Mouse (Mus musculus) limb, embryonic 12.5 days (tissue): ENCODE measurements around the gene Tmem115. TPM values are rescaled to one million over a fixed set of nuclear protein-coding genes. Genes with fewer than 3 reads are reported as not detected.

Source experiments
- ATAC-seq: fragments of 200-750 bp; cut with Nextera tagmentation; 2 replicates; pipeline ENCODE4 v1.8.0; 2017; ENCODE audit warnings: low read depth, moderate TSS enrichment; ENCODE audit not compliant: insufficient number of reproducible peaks, insufficient read depth, low FRiP score, low TSS enrichment
- H3K27ac ChIP-seq: fragments of 300-500 bp; sonication (generic); 2 replicates; pipeline ENCODE4 v1.5.1; 2016; ENCODE audit warnings: mild to moderate bottlenecking, moderate library complexity
- H3K27me3 ChIP-seq: fragments of 300-500 bp; sonication (generic); 2 replicates; pipeline ENCODE4 v1.6.1; 2016; ENCODE audit warnings: mild to moderate bottlenecking, moderate library complexity
- H3K36me3 ChIP-seq: fragments of 300-500 bp; sonication (generic); 2 replicates; pipeline ENCODE4 v1.6.1; 2016; ENCODE audit warnings: mild to moderate bottlenecking, moderate library complexity
- H3K4me1 ChIP-seq: fragments of 300-500 bp; sonication (generic); replicated peaks from 2 replicates; pipeline ENCODE4 v1.6.1; 2016
- H3K4me2 ChIP-seq: fragments of 300-500 bp; sonication (generic); 2 replicates; pipeline ENCODE4 v1.6.1; 2016; ENCODE audit warnings: mild to moderate bottlenecking, moderate library complexity
- H3K4me3 ChIP-seq: fragments of 300-500 bp; sonication (generic); replicated peaks from 2 replicates; pipeline ENCODE4 v1.5.1; 2016; ENCODE audit warnings: mild to moderate bottlenecking
- H3K9ac ChIP-seq: fragments of 300-500 bp; sonication (generic); replicated peaks from 2 replicates; pipeline ENCODE4 v1.6.1; 2016; ENCODE audit warnings: mild to moderate bottlenecking, moderate library complexity
- H3K9me3 ChIP-seq: fragments of 300-500 bp; sonication (generic); 2 replicates; pipeline ENCODE4 v1.6.1; 2016; ENCODE audit warnings: mild to moderate bottlenecking, moderate library complexity
- WGBS: fragments of 180-500 bp; shearing (Covaris S2); methylation state at CpG from one replicate; pipeline ENCODE4 v1.1.7; 2016; 5-methylcytosine and 5-hydroxymethylcytosine counted together
- polyA plus RNA-seq: library from polyadenylated mRNA; unstranded; fragments of >200 nt; fragmentation: Nextera tagmentation; extraction: Ambion mirVana; gene quantifications from 2 replicates; pipeline ENCODE4 v1.2.1, GENCODE M21; 2016

Tmem115 gene
- polyA plus RNA-seq: 47.0 and 47.7 TPM in 2 replicates

DNA sequence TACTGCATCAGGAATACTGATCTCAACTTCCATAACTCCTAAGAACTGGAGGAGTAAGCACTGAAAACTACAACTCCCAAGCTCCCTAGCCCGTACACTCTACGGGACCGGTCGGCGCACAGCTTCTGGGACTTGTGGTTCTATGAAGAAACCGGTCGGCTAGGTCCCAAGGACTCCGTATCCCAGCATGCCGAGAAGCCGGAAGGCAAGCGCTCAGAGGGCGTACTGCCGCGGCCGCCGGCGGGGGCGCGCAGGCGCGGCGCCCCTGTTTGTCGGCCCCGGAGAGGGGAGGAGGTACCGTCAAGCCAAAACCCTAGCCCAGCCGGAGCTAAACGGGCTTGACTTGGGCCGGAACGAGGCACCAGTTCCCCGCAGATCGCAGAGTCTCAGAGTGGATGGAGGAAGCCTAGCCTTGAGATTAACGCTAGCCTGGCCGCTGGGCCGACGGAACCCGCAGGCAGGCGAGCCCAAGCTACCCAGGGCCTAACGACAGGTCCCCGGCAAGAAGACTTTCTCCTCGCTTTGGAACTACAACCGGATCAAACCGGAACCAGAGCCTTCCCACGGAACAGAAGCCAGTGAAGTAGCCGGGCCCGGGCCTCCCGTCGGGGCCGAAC is at the start of gene Tmem115:
TSS of gene Tmem115 (plus strand) at position 155 of the 617 bp plus-strand sequence.
- H3K27ac ChIP-seq: peak within 1 kb of the TSS; percentile 60; the same call in 1 of the 2 replicates
- WGBS: under 1% methylated on average over 48 of the region's 48 CpGs

DNA sequence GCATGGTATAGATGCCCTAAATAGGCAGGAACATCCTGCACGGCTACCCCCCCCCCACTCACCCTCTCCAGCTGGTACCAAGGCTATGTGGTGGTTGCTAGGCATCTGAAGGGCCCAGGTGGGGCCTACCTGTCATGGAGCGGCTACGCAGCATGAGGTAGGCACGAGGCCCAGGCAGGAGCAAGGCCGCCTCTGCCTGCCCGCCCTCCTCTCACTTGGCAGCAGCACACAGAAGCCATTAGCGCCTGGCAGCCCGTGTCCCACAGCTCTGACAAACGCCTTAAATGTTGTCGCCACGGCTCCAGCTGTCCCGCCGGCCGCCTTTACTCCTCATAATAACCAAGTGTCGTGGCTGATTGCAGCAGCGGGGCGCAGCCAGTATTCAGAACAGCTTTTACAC is 49.4 kb upstream of the Tmem115 start:
- Histone ChIP-seq H3K9ac (no peak overlapping the region), H3K27me3 (peaks cover 65% of the 10 kb centered on the region), H3K36me3 (no peaks in the 10 kb centered on the region), H3K4me1 (peaks cover 27% of the 10 kb centered on the region), H3K4me3 (no peak overlapping the region), H3K4me2 (no peak overlapping the region), H3K27ac (no peak overlapping the region), H3K9me3 (no peaks in the 10 kb centered on the region)
- ATAC-seq: no peak
- 68% methylated on average over 17 of the region's 17 CpGs for WGBS

More for the DNA sequence above, at the start of gene Tmem115:
- Histone ChIP-seq H3K9me3 (no peaks in the 10 kb centered on the region), H3K4me1 (peaks cover 27% of the 10 kb centered on the region), H3K4me2 (peak within 1 kb of the TSS; percentile 99), H3K4me3 (peak within 1 kb of the TSS; percentile 76), H3K27me3 (peaks cover 8% of the 10 kb centered on the region; the same call in 1 of the 2 replicates), H3K36me3 (peaks cover 25% of the 10 kb centered on the region), H3K9ac (peak within 1 kb of the TSS; percentile 81)
- peak; percentile 99 for ATAC-seq

DNA sequence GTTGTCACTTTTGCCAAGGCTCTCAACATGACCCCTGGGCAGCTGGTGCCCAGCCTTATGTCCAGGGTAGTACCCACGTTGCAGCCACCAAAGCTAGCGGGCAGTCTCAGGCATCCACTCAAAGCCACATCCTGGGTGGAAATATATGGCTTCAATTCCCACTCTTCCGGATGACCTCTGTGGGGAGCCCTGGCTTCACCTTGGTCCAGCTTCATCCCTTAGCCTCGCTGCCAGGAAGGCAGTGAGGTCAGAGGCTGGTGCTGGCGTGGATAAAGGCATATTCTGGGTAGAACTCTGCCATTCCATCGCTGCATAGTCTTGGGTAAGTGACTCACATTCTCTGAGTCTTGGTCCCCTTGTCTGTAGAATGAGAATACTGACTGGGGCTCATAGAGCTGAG is 49.0 kb upstream of the Tmem115 start:
- 85% methylated on average over 6 of the region's 6 CpGs for WGBS
- no peak overlapping the region for H3K9ac ChIP-seq
- H3K4me2 ChIP-seq: no peak overlapping the region
- H3K4me3 ChIP-seq: no peak overlapping the region
- no peaks in the 10 kb centered on the region for H3K9me3 ChIP-seq
- H3K27ac ChIP-seq: no peak overlapping the region
- H3K4me1 ChIP-seq: peaks cover 23% of the 10 kb centered on the region
- ATAC-seq: no peak
- no peaks in the 10 kb centered on the region for H3K36me3 ChIP-seq
- peaks cover 69% of the 10 kb centered on the region for H3K27me3 ChIP-seq

DNA sequence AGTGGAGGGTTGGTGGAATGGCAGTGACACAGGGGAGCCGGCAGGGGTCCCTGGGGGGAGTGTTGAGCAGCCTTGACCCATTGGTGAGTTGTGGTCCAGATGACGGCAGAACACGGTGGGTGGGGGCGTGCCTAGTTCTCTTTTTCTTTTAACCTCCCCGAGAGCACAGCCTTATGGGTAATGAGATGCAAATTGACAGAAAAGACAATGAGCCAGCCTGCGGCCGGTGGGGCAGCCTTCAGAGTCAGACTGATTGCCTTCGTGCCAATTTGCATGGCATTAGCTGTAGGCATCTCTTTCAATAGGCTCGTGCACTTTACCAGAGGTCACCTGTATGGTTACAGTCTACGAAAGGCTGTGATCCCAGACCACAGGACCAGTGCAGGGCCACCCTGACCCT is 47.7 kb upstream of the Tmem115 start:
- Histone ChIP-seq H3K27me3 (peaks cover 62% of the 10 kb centered on the region), H3K9ac (no peak overlapping the region), H3K27ac (no peak overlapping the region), H3K4me3 (no peak overlapping the region), H3K4me2 (no peak overlapping the region), H3K9me3 (no peaks in the 10 kb centered on the region), H3K36me3 (no peaks in the 10 kb centered on the region), H3K4me1 (peaks cover 17% of the 10 kb centered on the region)
- no peak for ATAC-seq
- 72% methylated on average over 10 of the region's 10 CpGs for WGBS

DNA sequence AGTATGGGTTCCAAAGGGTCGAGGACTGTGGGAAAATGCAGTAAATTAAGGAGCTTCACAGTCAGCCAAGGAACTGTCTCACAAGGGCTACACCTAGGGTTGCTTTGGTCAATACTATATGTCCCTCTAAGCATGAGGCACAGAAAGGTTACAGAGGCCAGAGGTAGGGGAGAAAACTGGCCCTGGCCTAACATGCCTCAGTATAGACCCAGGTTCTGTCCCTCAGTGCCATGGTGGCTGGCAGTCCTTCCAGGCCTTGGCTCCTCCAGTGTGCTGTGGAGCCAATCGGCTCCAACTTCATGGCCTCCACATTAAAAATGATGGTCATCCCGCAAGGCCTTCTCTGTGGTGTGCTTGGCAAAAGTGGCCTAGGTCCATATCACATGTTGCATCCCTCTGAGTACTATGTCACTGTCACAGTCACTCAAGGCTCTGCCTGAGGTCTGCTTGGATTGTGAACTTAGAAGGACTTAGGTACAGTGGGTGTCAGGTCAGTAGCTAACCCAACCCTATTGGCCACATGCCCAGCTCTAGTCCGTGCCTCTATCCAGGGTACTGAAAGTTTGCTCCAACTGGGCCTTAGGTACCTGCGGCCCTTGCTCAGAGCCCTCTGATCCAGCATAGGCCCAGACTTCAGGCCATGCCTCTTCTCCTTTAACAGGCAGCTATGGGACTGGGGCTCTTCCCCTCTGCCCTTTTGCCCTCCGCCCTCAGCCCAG is 47.1 kb upstream of the Tmem115 start:
- Histone ChIP-seq H3K36me3 (no peaks in the 10 kb centered on the region), H3K27me3 (peaks cover 62% of the 10 kb centered on the region), H3K9me3 (no peaks in the 10 kb centered on the region), H3K4me1 (peaks cover 11% of the 10 kb centered on the region), H3K27ac (no peak overlapping the region), H3K4me2 (no peak overlapping the region), H3K4me3 (no peak overlapping the region), H3K9ac (no peak overlapping the region)
- WGBS: 50% methylated on average over 6 of the region's 6 CpGs
- ATAC-seq: no peak

DNA sequence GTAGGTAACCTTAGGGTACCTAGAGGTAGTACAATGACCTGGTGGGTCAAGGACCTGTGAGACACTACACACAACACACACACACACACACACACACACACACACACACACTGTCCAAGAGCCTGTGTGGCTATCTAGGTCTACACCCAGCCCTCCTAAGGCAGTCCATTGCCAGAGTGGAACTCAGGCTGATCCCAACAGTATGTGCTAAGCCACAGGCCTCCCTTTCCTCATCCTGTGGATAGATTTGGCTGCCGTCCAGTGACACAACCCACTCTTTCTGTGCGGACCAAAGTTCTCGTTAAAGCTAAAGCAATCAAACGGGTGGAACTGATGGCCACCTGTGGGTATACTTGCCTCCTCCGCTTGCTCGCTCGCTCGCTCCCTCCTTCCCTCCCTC is 43.6 kb upstream of the Tmem115 start:
- Histone ChIP-seq H3K4me3 (no peak overlapping the region), H3K36me3 (no peaks in the 10 kb centered on the region), H3K9ac (no peak overlapping the region), H3K4me2 (no peak overlapping the region), H3K4me1 (peaks cover 8% of the 10 kb centered on the region), H3K9me3 (no peaks in the 10 kb centered on the region), H3K27ac (no peak overlapping the region), H3K27me3 (peaks cover 57% of the 10 kb centered on the region)
- ATAC-seq: no peak
- 44% methylated on average over 8 of the region's 8 CpGs for WGBS

DNA sequence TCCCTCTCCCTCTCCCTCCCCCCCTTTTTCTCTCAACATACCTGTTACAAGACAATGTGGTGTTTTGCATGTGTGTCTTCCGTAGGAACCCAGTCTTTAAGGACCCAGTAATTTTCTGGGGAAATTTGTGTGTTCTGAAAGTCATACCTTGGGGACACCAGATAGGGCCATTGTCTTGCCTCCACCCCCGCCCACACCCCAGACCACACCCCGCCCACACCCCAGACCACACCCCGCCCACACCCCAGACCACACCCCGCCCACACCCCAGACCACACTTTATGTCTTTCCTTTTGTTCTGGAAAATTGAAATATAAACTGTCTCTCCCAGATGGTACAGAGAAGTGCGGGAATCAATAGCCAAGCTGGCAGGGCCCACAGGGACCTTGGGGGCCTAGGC is 43.1 kb upstream of the Tmem115 start:
- Histone ChIP-seq H3K4me3 (no peak overlapping the region), H3K9ac (no peak overlapping the region)
- whole genome bisulfite sequencing: 62% methylated on average over 6 of the region's 6 CpGs

GRCm38 (mm10) chr9:107493511-107493910 is 40.2 kb upstream of the Tmem115 start:
- no peak overlapping the region for H3K27ac ChIP-seq
- 31% methylated on average over 1 of the region's 1 CpGs for WGBS
- H3K9ac ChIP-seq: no peak overlapping the region
- H3K36me3 ChIP-seq: no peaks in the 10 kb centered on the region
- H3K27me3 ChIP-seq: peaks cover 62% of the 10 kb centered on the region
- no peaks in the 10 kb centered on the region for H3K9me3 ChIP-seq
- peaks cover 8% of the 10 kb centered on the region for H3K4me1 ChIP-seq
- H3K4me3 ChIP-seq: no peak overlapping the region
- H3K4me2 ChIP-seq: no peak overlapping the region
- ATAC-seq: no peak

More for the DNA sequence above, 43.1 kb upstream of the Tmem115 start:
- Histone ChIP-seq H3K9me3 (no peaks in the 10 kb centered on the region), H3K4me1 (peaks cover 8% of the 10 kb centered on the region), H3K4me2 (no peak overlapping the region), H3K27me3 (peaks cover 57% of the 10 kb centered on the region), H3K36me3 (no peaks in the 10 kb centered on the region), H3K27ac (no peak overlapping the region)
- ATAC-seq: no peak

GRCm38 (mm10) chr9:107494238-107494637 is 39.5 kb upstream of the Tmem115 start:
- WGBS: 62% methylated on average over 12 of the region's 12 CpGs
- peaks cover 66% of the 10 kb centered on the region for H3K27me3 ChIP-seq
- H3K4me2 ChIP-seq: no peak overlapping the region
- H3K9ac ChIP-seq: no peak overlapping the region
- ATAC-seq: no peak
- no peak overlapping the region for H3K27ac ChIP-seq
- peaks cover 8% of the 10 kb centered on the region for H3K4me1 ChIP-seq
- H3K9me3 ChIP-seq: no peaks in the 10 kb centered on the region
- H3K4me3 ChIP-seq: no peak overlapping the region
- no peaks in the 10 kb centered on the region for H3K36me3 ChIP-seq

DNA sequence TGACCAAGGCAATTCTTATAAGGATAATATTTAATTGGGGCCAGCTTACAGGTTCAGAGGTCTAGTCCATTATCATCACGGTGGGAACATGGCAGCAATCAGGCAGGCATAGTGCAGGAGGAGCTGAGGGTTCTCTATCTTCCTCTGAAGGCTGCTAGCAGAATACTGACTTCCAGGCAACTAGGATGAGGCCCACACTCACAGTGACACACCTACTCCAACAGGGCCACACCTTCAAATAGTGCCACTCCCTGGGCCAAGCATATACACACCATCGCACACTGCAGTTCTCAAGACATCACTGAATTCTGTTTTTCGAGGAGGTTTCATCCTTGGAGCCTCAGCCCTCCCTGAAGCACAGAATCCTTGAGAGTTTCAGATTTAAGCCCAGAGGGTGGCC is 37.4 kb upstream of the Tmem115 start:
- H3K27ac ChIP-seq: no peak overlapping the region
- no peak overlapping the region for H3K4me2 ChIP-seq
- ATAC-seq: no peak
- H3K4me1 ChIP-seq: no peaks in the 10 kb centered on the region; the same call in 1 of the 2 replicates
- no peaks in the 10 kb centered on the region for H3K36me3 ChIP-seq
- peaks cover 64% of the 10 kb centered on the region for H3K27me3 ChIP-seq
- H3K9ac ChIP-seq: no peak overlapping the region
- H3K9me3 ChIP-seq: no peaks in the 10 kb centered on the region
- no peak overlapping the region for H3K4me3 ChIP-seq
- 83% methylated on average over 3 of the region's 3 CpGs for WGBS

DNA sequence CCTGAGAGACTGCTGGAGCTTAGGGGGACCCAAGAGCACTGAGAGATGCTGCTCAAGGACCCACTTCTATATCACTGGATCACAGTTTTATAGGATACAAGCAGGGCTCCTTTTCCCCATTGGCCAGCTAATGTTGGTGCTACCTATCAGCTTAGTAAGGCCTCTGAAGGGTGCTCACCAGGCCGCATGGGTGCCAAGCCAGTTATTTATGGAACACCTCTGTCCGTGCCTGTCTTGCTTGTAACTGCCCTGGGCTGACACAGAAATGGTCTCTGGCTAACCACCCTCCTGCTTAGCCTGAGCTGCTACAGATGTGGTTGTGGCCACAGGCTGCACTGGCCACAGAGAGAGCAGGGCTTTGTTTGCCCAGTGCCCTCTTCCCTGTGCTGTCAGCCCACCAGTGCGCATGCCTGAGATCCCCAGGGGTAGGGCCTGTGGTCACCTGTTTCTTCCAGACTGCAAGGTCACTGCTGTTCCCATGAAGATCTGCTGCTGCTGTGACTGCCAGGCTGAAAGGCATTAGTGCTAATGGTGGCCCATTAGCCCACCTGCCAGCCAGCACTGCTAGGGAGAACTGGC is 32.9 kb upstream of the Tmem115 start:
- Histone ChIP-seq H3K4me1 (peaks cover 8% of the 10 kb centered on the region), H3K27me3 (peaks cover 66% of the 10 kb centered on the region), H3K27ac (no peak overlapping the region), H3K4me3 (no peak overlapping the region), H3K9me3 (no peaks in the 10 kb centered on the region), H3K9ac (no peak overlapping the region), H3K36me3 (no peaks in the 10 kb centered on the region), H3K4me2 (no peak overlapping the region)
- WGBS: 73% methylated on average over 3 of the region's 3 CpGs
- no peak for ATAC-seq
